Mouse (Mus musculus): ENCODE data around the gene Pank4.

DNA sequence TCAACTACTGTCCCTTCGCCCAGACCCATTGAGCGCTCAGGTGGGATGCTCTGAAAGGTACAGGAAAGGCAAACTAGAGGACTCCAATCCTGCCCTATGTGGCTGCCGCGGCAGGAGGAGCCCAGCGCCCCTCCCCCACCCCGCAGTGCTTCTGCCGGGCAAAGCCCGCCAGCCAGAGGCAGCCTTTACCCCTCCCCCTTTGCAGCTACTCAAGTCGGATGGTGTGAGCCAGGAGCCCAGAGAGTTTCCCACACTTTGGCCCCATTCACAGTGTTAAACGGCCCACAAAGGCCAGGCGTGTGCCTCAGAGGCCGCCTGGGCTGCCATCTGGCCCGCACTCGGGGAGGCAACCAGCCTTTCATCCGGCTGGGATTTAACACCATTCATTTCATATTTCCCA, 5.8 kb upstream of the Pank4 start:
- TF ChIP-seq POLR2A (IDR thresholded peaks at IDR 0.05; ENCODE audit: control insufficient read depth, low read depth, low read length) (no peak), CTCF (IDR thresholded peaks at IDR 0.05; ENCODE audit: control insufficient read depth, insufficient read depth, insufficient replicate concordance, low read depth, low read length) (no peak)
